Mouse (Mus musculus) G1E (cell line): ENCODE measurements around the gene Cox5b. TPM values are rescaled to one million over a fixed set of nuclear protein-coding genes. Genes with fewer than 3 reads are reported as not detected.
"Not testable (repeated sequence)": the region's sequence is repeated elsewhere in the genome, so short reads cannot be mapped to it uniquely, and the experiment has no call there.

Source experiments
- ATAC-seq: 2 replicates; pipeline ENCODE4 v1.8.0; 2016; ENCODE audit warnings: mild to moderate bottlenecking; ENCODE audit not compliant: insufficient number of reproducible peaks, poor library complexity, low FRiP score, severe bottlenecking; ENCODE audit errors: extremely low read depth
- DNase-seq: peaks from one replicate; pipeline ENCODE4 v3.0.0; 2012; ENCODE audit warnings: low spot score
- H3K27me3 ChIP-seq: 2 replicates; pipeline ENCODE4 v1.6.1; 2012; ENCODE audit warnings: mild to moderate bottlenecking, low read length, inconsistent platforms; ENCODE audit not compliant: insufficient read depth
- H3K36me3 ChIP-seq: replicated peaks from 2 replicates; pipeline ENCODE3; 2012; ENCODE audit warnings: mild to moderate bottlenecking, inconsistent platforms
- H3K4me1 ChIP-seq: 2 replicates; pipeline ENCODE4 v1.6.1; 2012; ENCODE audit warnings: low read depth, low read length, inconsistent platforms, mixed read lengths; ENCODE audit not compliant: insufficient read depth
- H3K4me3 ChIP-seq: 2 replicates; pipeline ENCODE4 v1.5.1; 2012; ENCODE audit warnings: low read depth, mild to moderate bottlenecking, inconsistent platforms, low read length, moderate library complexity, mixed read lengths
- H3K9me3 ChIP-seq: replicated peaks from 2 replicates; pipeline ENCODE4 v1.6.1; 2012; ENCODE audit warnings: inconsistent platforms
- CTCF ChIP-seq: IDR thresholded peaks from 2 replicates; pipeline ENCODE4 v1.5.1; 2012; ENCODE audit warnings: low read depth, low read length, inconsistent platforms, mixed read lengths
- GATA1 ChIP-seq: IDR thresholded peaks from 2 replicates; pipeline ENCODE4 v1.6.1; 2012; ENCODE audit warnings: borderline replicate concordance, low read length, inconsistent platforms, mixed read lengths
- GATA2 ChIP-seq: IDR thresholded peaks from 2 replicates; pipeline ENCODE4 v1.6.1; 2012; ENCODE audit warnings: low read depth, low read length, inconsistent platforms, borderline replicate concordance
- POLR2AphosphoS5 ChIP-seq: IDR thresholded peaks from 2 replicates; pipeline ENCODE4 v1.6.1; 2012; ENCODE audit warnings: low read depth, low read length, inconsistent platforms; ENCODE audit not compliant: insufficient replicate concordance
- TAL1 ChIP-seq: conservative IDR thresholded peaks from 2 replicates; pipeline ENCODE4 v1.6.1; 2012; ENCODE audit warnings: low read depth, low read length, inconsistent platforms, mixed read lengths
- polyA plus RNA-seq: library from polyadenylated mRNA; stranded (reverse); fragments of >175 nt; gene quantifications from 2 replicates; pipeline ENCODE4 v1.2.3, GENCODE M21; 2012
- total RNA-seq, 2 experiments: library from RNA; stranded (forward) in 1 of 2; stranded (reverse) in 1 of 2; fragments of 200-1000 nt in 1 of 2; fragments of >200 nt in 1 of 2; fragmentation: Nextera tagmentation in 1 of 2; gene quantifications; 2 replicates each; pipeline ENCODE4 v1.2.3; 2014 to 2017

The Cox5b gene
- total and polyA plus RNA-seq, 3 experiments, result 316 to 1,994 (median 516) TPM

GRCm38 (mm10) chr1:36656233-36656632 lies 35.0 kb upstream of the Cox5b start:
- Histone ChIP-seq H3K9me3 (no peaks in the 10 kb centered on the region), H3K36me3 (no peaks in the 10 kb centered on the region), H3K4me3 (no peak overlapping the region), H3K4me1 (no peaks in the 10 kb centered on the region), H3K27me3 (peaks cover 17% of the 10 kb centered on the region)
- TF ChIP-seq POLR2AphosphoS5 (no peak), TAL1 (no peak), CTCF (no peak), GATA2 (no peak), GATA1 (no peak)
- no peak for DNase-seq
- no peak for ATAC-seq

GRCm38 (mm10) chr1:36657658-36658415 lies 33.4 kb upstream of the Cox5b start:
- no peaks in the 10 kb centered on the region for H3K36me3 ChIP-seq
- DNase-seq, result no peak

GRCm38 (mm10) chr1:36658621-36659399 lies 32.4 kb upstream of the Cox5b start:
- Histone ChIP-seq H3K9me3 (no peaks in the 10 kb centered on the region), H3K36me3 (no peaks in the 10 kb centered on the region), H3K27me3 (peaks cover 17% of the 10 kb centered on the region), H3K4me1 (no peaks in the 10 kb centered on the region), H3K4me3 (no peak overlapping the region)
- no peak for TF ChIP-seq POLR2AphosphoS5
- TF ChIP-seq CTCF, result no peak
- TF ChIP-seq GATA2, result no peak
- TF ChIP-seq TAL1, result no peak
- no peak for TF ChIP-seq GATA1
- no peak for ATAC-seq
- no peak for DNase-seq

More at GRCm38 (mm10) chr1:36657658-36658415, 33.4 kb upstream of the Cox5b start:
- Histone ChIP-seq H3K9me3 (no peaks in the 10 kb centered on the region), H3K4me1 (no peaks in the 10 kb centered on the region), H3K27me3 (peaks cover 17% of the 10 kb centered on the region), H3K4me3 (no peak overlapping the region)
- TF ChIP-seq POLR2AphosphoS5 (no peak), GATA2 (no peak), CTCF (no peak), TAL1 (no peak), GATA1 (no peak)
- no peak for ATAC-seq

- Histone ChIP-seq H3K27me3 (peaks cover 13% of the 10 kb centered on the region), H3K4me1 (peaks cover 12% of the 10 kb centered on the region), H3K9me3 (no peaks in the 10 kb centered on the region), H3K36me3 (no peaks in the 10 kb centered on the region), H3K4me3 (no peak overlapping the region)
- ATAC-seq (no peak), DNase-seq (no peak)
- no peak for TF ChIP-seq CTCF
- no peak for TF ChIP-seq TAL1
- TF ChIP-seq POLR2AphosphoS5, result no peak
- TF ChIP-seq GATA2, result no peak
- TF ChIP-seq GATA1, result no peak
Observed at GRCm38 (mm10) chr1:36664457-36664856, 26.8 kb upstream of the Cox5b start.

- no peak for ATAC-seq
- Histone ChIP-seq H3K9me3 (no peaks in the 10 kb centered on the region), H3K4me1 (peaks cover 12% of the 10 kb centered on the region), H3K4me3 (no peak overlapping the region), H3K27me3 (peaks cover 20% of the 10 kb centered on the region), H3K36me3 (no peaks in the 10 kb centered on the region)
- TF ChIP-seq CTCF (no peak), POLR2AphosphoS5 (no peak), GATA1 (no peak), TAL1 (no peak)
- no peak for DNase-seq
Observed at GRCm38 (mm10) chr1:36665165-36665723, 26.0 kb upstream of the Cox5b start.

- DNase-seq (no peak), ATAC-seq (no peak)
- TF ChIP-seq CTCF (no peak), POLR2AphosphoS5 (no peak)
- Histone ChIP-seq H3K4me3 (no peak overlapping the region), H3K9me3 (no peaks in the 10 kb centered on the region), H3K36me3 (no peaks in the 10 kb centered on the region), H3K4me1 (peaks cover 12% of the 10 kb centered on the region), H3K27me3 (peaks cover 25% of the 10 kb centered on the region)
Observed at GRCm38 (mm10) chr1:36665934-36666333, 25.3 kb upstream of the Cox5b start.

GRCm38 (mm10) chr1:36668007-36668406 lies 23.2 kb upstream of the Cox5b start:
- peaks cover 12% of the 10 kb centered on the region for H3K4me1 ChIP-seq

More at GRCm38 (mm10) chr1:36668007-36668406, 23.2 kb upstream of the Cox5b start:
- DNase-seq, H3K9me3 ChIP-seq, ATAC-seq, H3K4me3 ChIP-seq, H3K36me3 ChIP-seq: not testable (repeated sequence)
- peaks cover 32% of the 10 kb centered on the region for H3K27me3 ChIP-seq
